Mouse (Mus musculus): ENCODE results near the gene Mob1a. TPM values are rescaled to one million over a fixed set of nuclear protein-coding genes. Genes with fewer than 3 reads are reported as not detected.

Mob1a gene
- polyA plus RNA-seq (2015; fragmentation: Nextera tagmentation; extraction: Ambion mirVana) = 67.6 and 67.9 TPM in 2 replicates

DNA sequence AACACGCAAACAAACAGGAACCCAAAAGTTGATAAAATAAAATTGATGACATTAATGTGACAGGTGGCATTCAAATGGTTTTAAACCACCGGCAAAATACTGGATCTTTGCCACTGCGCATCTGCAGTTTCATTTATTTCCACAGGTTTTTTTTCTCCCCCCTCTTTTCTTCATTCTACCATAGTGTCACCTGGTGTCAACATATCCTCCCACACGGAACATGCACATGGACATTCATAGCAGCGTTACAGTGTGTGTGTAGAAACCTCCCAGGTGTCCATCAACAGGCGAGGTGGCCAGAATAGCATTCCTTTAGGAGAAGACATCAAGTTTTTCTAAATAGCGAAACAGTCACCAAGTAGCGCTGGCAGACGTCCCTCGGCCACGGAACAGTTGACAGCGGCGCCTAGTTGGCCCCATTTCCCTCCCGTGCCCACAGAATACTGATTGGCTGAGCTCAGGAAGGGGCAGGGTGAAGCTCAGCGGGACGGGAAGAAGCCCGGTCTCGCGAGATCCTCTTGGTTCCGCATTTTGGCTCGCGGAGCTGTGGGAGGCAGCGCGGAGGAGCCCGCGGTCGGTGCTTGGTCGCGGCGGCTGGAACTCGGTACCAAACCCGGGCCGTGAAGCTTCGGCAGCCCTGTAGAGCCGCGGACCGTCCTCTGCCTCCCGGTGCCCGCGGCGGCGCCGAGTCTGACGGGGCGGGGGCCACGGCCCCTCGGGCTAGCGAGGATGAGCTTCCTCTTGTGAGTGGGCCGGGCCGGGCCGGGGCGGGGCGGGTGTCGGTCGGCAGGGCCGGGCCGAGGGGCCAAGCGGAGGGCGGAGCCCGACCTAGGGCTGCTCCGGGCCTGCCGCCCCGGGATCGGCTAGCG lies at the start of gene Mob1a, which contains the start of gene Mthfd2:
Gene Mob1a, plus strand, starts transcription at position 492 of the 869 bp plus-strand sequence.
Gene Mthfd2, minus strand, starts transcription at position 384 of the 869 bp plus-strand sequence.
- peak; percentile 97 for ATAC-seq (ENCODE audit: insufficient read depth, low FRiP score)
- Histone ChIP-seq H3K27me3 (ENCODE audit: control insufficient read depth, insufficient read depth, low read length) (no peaks in the 10 kb centered on the region), H3K4me1 (ENCODE audit: control insufficient read depth, insufficient read depth, low read length) (peaks cover 11% of the 10 kb centered on the region), H3K4me2 (ENCODE audit: low read depth, low read length) (peak within 1 kb of the TSS; percentile 58), H3K27ac (ENCODE audit: low read length) (peak within 1 kb of the TSS; percentile 96), H3K9ac (ENCODE audit: low read length) (peak within 1 kb of the TSS; percentile 93), H3K36me3 (ENCODE audit: control insufficient read depth, insufficient read depth, low read length) (peaks cover 5% of the 10 kb centered on the region; the same call in 1 of the 2 replicates), H3K9me3 (replicated peaks; ENCODE audit: control insufficient read depth, low read length) (no peaks in the 10 kb centered on the region), H3K4me3 (replicated peaks; ENCODE audit: low read length) (peak within 1 kb of the TSS; percentile 73)
- WGBS = 1% methylated on average over 65 of the region's 65 CpGs

DNA sequence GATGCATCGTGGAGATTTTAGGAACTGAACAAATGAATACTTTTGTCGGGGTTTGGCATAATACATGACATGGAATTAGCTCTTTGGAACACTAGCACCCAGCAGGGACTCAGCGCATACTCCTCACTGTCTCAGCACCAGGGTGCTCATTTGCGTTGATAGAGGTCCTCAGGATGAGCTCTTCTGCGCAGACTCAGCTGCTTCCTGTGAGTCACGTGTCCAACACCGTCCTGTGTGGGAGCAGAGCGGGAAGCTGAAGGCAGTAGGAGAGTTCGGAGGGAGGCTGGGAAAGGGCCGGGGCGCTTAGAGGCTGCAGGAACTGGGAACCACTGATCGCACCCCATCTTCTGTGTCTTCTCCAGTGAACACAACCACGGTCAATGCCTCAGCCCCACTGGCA lies 48.7 kb upstream of the Mob1a start:
- no peaks in the 10 kb centered on the region for H3K4me1 ChIP-seq (ENCODE audit: control insufficient read depth, insufficient read depth, low read length)
- H3K27ac ChIP-seq (ENCODE audit: low read length) = no peak overlapping the region
- H3K4me3 ChIP-seq (replicated peaks; ENCODE audit: low read length) = no peak overlapping the region
- H3K4me2 ChIP-seq (ENCODE audit: low read depth, low read length) = no peak overlapping the region
- 65% methylated on average over 13 of the region's 13 CpGs for WGBS
- no peak for ATAC-seq (ENCODE audit: insufficient read depth, low FRiP score)
- H3K36me3 ChIP-seq (ENCODE audit: control insufficient read depth, insufficient read depth, low read length) = no peaks in the 10 kb centered on the region
- no peaks in the 10 kb centered on the region for H3K27me3 ChIP-seq (ENCODE audit: control insufficient read depth, insufficient read depth, low read length)
- H3K9ac ChIP-seq (ENCODE audit: low read length) = no peak overlapping the region
- H3K9me3 ChIP-seq (replicated peaks; ENCODE audit: control insufficient read depth, low read length) = 0 out of 2 replicates have a peak, but pooled peaks cover 6% of the 10 kb centered on the region

DNA sequence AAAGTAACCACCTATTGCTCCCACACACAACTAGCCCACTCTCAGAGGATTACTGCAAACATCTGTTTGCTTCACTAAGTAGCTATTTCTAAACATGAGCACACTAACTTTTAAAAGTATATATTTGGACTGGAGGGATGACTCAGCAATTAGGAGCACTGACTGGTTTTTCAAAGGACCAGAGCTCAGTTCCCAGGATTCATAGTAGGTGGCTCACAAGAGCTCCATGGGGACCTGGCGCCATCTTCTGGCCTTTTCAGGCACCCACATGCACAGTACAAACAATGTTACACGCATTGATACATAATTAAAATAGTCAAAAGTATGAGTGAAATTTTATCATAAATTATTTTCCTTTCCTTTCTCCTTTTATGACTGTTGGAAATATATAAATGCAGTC lies 46.9 kb upstream of the Mob1a start:
- Histone ChIP-seq H3K27ac (ENCODE audit: low read length) (no peak overlapping the region), H3K4me2 (ENCODE audit: low read depth, low read length) (no peak overlapping the region), H3K9me3 (replicated peaks; ENCODE audit: control insufficient read depth, low read length) (0 out of 2 replicates have a peak, but pooled peaks cover 6% of the 10 kb centered on the region), H3K9ac (ENCODE audit: low read length) (no peak overlapping the region), H3K27me3 (ENCODE audit: control insufficient read depth, insufficient read depth, low read length) (no peaks in the 10 kb centered on the region), H3K4me3 (replicated peaks; ENCODE audit: low read length) (no peak overlapping the region), H3K4me1 (ENCODE audit: control insufficient read depth, insufficient read depth, low read length) (no peaks in the 10 kb centered on the region), H3K36me3 (ENCODE audit: control insufficient read depth, insufficient read depth, low read length) (no peaks in the 10 kb centered on the region)
- ATAC-seq (ENCODE audit: insufficient read depth, low FRiP score) = no peak
- WGBS = 23% methylated on average over 2 of the region's 2 CpGs

DNA sequence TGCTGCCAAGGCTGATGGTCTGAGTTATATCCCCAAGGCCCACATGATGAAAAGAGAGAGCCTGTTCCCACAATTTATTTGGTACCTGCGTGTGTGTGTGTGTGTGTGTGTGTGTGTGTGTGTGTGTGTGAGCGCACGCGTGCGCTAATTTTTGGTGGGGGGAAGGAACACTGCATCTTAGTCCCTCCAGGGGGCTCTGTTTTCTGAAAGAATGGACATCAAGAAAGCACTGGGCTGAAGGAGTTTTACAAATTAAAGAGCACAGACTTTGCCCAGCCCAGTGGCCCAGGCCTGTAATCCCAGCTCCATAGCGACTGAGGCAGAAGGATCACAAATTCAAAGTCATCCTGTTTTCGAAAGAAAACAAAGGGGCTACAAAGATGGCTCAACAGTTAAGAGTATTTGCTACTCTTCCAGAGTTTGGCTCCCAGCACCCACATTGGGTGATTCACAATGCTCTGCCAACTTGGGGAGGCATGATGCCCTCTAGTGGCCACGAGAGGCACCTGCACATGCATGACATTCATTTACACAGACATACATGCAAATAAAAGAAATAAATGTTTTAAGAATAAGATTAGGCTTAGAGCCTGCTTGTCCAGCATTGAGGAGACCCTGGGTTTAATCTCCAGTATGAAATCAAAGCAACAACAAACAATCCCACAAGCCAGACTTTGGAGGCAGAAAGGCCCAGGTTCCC lies 45.4 kb upstream of the Mob1a start:
- no peak overlapping the region for H3K4me3 ChIP-seq (replicated peaks; ENCODE audit: low read length)
- no peaks in the 10 kb centered on the region for H3K27me3 ChIP-seq (ENCODE audit: control insufficient read depth, insufficient read depth, low read length)
- no peak overlapping the region for H3K9ac ChIP-seq (ENCODE audit: low read length)
- H3K4me1 ChIP-seq (ENCODE audit: control insufficient read depth, insufficient read depth, low read length) = no peaks in the 10 kb centered on the region
- 0 out of 2 replicates have a peak, but pooled peaks cover 6% of the 10 kb centered on the region for H3K9me3 ChIP-seq (replicated peaks; ENCODE audit: control insufficient read depth, low read length)
- no peaks in the 10 kb centered on the region for H3K36me3 ChIP-seq (ENCODE audit: control insufficient read depth, insufficient read depth, low read length)
- no peak overlapping the region for H3K27ac ChIP-seq (ENCODE audit: low read length)
- 81% methylated on average over 8 of the region's 8 CpGs for WGBS
- no peak overlapping the region for H3K4me2 ChIP-seq (ENCODE audit: low read depth, low read length)
- no peak for ATAC-seq (ENCODE audit: insufficient read depth, low FRiP score)

DNA sequence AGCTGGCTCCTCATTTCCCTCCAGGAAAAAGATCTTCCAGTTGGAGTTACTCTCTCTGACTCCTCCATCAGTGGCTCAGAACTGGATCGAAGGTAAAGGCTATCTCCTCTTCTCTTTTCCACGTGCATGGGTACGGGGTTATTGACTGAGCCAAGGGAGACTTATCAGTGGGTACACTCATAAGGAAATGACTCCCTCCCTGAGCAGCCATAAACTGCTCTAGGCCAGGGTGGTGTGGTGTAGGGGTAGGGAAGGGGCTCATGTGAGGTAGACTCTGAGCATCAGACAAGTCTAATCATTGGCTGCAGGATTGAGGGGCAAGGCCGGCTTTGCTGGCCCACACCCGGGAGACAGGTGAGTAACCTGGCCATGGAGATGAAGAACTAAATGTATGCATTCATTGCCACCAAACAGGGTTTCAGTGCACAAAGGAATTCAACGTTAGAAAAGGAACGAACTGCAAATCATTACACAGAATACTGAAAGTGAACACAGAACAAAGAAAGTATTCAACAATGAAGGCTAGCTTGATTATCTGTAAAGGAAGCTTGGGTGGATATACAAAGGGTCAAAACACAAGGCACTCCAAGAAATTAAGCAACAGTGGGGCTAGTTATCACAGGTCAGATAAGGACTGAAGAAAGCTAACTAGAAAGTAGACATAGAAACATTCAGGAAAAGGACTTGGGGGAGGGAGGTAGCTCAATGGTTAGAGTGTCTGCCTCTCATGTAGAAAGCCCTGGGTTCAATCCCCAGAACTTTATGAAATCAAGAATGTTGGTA lies 25.2 kb upstream of the Mob1a start:
- H3K27me3 ChIP-seq (ENCODE audit: control insufficient read depth, insufficient read depth, low read length) = no peaks in the 10 kb centered on the region
- WGBS = 73% methylated on average over 7 of the region's 7 CpGs
- H3K9ac ChIP-seq (ENCODE audit: low read length) = no peak overlapping the region
- no peak overlapping the region for H3K4me2 ChIP-seq (ENCODE audit: low read depth, low read length)
- H3K36me3 ChIP-seq (ENCODE audit: control insufficient read depth, insufficient read depth, low read length) = no peaks in the 10 kb centered on the region
- no peak overlapping the region for H3K4me3 ChIP-seq (replicated peaks; ENCODE audit: low read length)
- no peaks in the 10 kb centered on the region for H3K4me1 ChIP-seq (ENCODE audit: control insufficient read depth, insufficient read depth, low read length)
- peak overlapping the region; percentile 31 for H3K27ac ChIP-seq (ENCODE audit: low read length)
- no peaks in the 10 kb centered on the region for H3K9me3 ChIP-seq (replicated peaks; ENCODE audit: control insufficient read depth, low read length)
- ATAC-seq (ENCODE audit: insufficient read depth, low FRiP score) = peak; percentile 81

DNA sequence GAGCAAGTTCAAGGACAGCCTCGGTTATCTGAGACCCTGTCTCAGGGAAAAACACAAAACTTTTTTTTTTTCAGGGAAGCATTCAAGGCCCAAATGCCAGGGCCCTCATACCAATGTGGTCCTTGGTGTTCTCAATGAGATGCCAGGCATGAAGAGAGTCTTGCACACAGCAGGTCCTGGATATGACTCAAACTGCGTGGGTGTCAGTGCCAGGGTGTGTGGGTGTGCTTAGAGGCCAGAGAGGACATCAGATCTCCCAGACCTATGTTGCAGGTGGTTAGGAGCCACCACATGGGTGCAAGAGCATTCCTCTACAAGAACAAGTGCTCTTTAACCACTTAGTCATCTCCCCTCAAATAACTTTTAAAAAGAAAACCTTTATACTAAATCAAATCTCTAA lies 24.5 kb upstream of the Mob1a start:
- Histone ChIP-seq H3K4me2 (ENCODE audit: low read depth, low read length) (no peak overlapping the region), H3K27ac (ENCODE audit: low read length) (no peak overlapping the region), H3K9me3 (replicated peaks; ENCODE audit: control insufficient read depth, low read length) (no peaks in the 10 kb centered on the region), H3K36me3 (ENCODE audit: control insufficient read depth, insufficient read depth, low read length) (0 out of 2 replicates have a peak, but pooled peaks cover 4% of the 10 kb centered on the region), H3K27me3 (ENCODE audit: control insufficient read depth, insufficient read depth, low read length) (no peaks in the 10 kb centered on the region), H3K4me3 (replicated peaks; ENCODE audit: low read length) (no peak overlapping the region), H3K9ac (ENCODE audit: low read length) (no peak overlapping the region), H3K4me1 (ENCODE audit: control insufficient read depth, insufficient read depth, low read length) (no peaks in the 10 kb centered on the region)
- 86% methylated on average over 2 of the region's 2 CpGs for WGBS
- no peak for ATAC-seq (ENCODE audit: insufficient read depth, low FRiP score)

DNA sequence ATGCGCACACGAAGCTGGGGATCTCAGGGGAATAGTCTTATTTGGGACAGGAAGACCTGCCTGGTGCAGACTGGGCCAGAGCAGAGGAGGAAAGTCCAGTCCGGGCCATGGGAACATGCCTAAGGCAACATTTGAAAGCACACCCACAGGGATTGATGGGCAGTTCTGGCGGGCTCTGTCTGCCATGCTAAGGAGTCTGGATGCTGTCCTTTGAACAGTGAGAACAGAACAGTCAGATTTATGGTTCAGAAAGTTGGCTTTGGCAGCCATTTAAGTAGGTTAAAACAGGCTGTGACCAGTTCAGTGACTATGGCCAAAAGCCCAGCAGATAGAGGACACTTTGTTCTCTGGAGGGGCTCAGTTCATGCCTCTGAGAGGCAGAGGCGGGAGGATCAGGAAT lies 23.6 kb upstream of the Mob1a start:
- H3K27ac ChIP-seq (ENCODE audit: low read length) = no peak overlapping the region
- ATAC-seq (ENCODE audit: insufficient read depth, low FRiP score) = no peak
- H3K4me3 ChIP-seq (replicated peaks; ENCODE audit: low read length) = no peak overlapping the region

DNA sequence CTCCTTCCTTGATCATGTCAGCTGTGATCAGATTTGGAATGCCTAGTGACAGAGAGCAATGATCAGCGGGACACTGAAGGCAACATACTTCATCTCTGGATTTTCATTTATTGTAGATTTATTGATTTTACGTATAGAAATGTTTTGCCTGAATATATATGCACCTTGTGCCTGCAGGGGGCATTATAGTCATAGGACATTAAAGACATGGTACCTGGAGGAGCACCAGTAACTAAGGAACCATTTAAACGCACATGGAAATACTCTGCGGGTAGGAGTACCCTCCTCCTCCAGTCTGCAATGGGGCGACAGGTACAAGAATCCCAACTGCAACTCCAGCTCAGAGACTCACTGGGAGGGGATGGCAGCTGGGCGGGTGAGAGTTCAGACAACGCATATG lies 16.8 kb upstream of the Mob1a start:
- Histone ChIP-seq H3K36me3 (ENCODE audit: control insufficient read depth, insufficient read depth, low read length) (peaks cover 17% of the 10 kb centered on the region), H3K9ac (ENCODE audit: low read length) (no peak overlapping the region), H3K27ac (ENCODE audit: low read length) (no peak overlapping the region), H3K9me3 (replicated peaks; ENCODE audit: control insufficient read depth, low read length) (no peaks in the 10 kb centered on the region), H3K27me3 (ENCODE audit: control insufficient read depth, insufficient read depth, low read length) (no peaks in the 10 kb centered on the region), H3K4me3 (replicated peaks; ENCODE audit: low read length) (no peak overlapping the region), H3K4me1 (ENCODE audit: control insufficient read depth, insufficient read depth, low read length) (no peaks in the 10 kb centered on the region), H3K4me2 (ENCODE audit: low read depth, low read length) (no peak overlapping the region)
- WGBS = 86% methylated on average over 7 of the region's 7 CpGs
- no peak for ATAC-seq (ENCODE audit: insufficient read depth, low FRiP score)

More for the DNA sequence above, 23.6 kb upstream of the Mob1a start:
- Histone ChIP-seq H3K4me2 (ENCODE audit: low read depth, low read length) (no peak overlapping the region), H3K27me3 (ENCODE audit: control insufficient read depth, insufficient read depth, low read length) (no peaks in the 10 kb centered on the region), H3K36me3 (ENCODE audit: control insufficient read depth, insufficient read depth, low read length) (peaks cover 9% of the 10 kb centered on the region; the same call in 1 of the 2 replicates), H3K4me1 (ENCODE audit: control insufficient read depth, insufficient read depth, low read length) (no peaks in the 10 kb centered on the region), H3K9ac (ENCODE audit: low read length) (no peak overlapping the region), H3K9me3 (replicated peaks; ENCODE audit: control insufficient read depth, low read length) (no peaks in the 10 kb centered on the region)
- 73% methylated on average over 5 of the region's 5 CpGs for WGBS
